Mouse (Mus musculus) hindbrain, embryonic 10.5 days (tissue): ENCODE data around the gene Nrg3. TPM values are rescaled to one million over a fixed set of nuclear protein-coding genes. Genes with fewer than 3 reads are reported as not detected.
A peak's percentile ranks its signal among the peaks of the same experiment; 100 is the strongest.

Source experiments
- DNase-seq: peaks from one replicate; pipeline ENCODE4 v3.0.0-alpha.2; 2017; ENCODE audit warnings: low spot score
- H3K27ac ChIP-seq: fragments of 300-500 bp; sonication (generic); 2 replicates; pipeline ENCODE4 v1.5.1; 2016; ENCODE audit warnings: mild to moderate bottlenecking, moderate library complexity
- H3K27me3 ChIP-seq: fragments of 300-500 bp; sonication (generic); 2 replicates; pipeline ENCODE4 v1.6.1; 2016; ENCODE audit warnings: mild to moderate bottlenecking; ENCODE audit not compliant: poor library complexity, insufficient read depth, severe bottlenecking
- H3K36me3 ChIP-seq: fragments of 300-500 bp; sonication (generic); 2 replicates; pipeline ENCODE4 v1.6.1; 2016; ENCODE audit warnings: mild to moderate bottlenecking, moderate library complexity
- H3K4me1 ChIP-seq: fragments of 300-500 bp; sonication (generic); replicated peaks from 2 replicates; pipeline ENCODE4 v1.6.1; 2016; ENCODE audit warnings: mild to moderate bottlenecking
- H3K4me3 ChIP-seq: fragments of 300-500 bp; sonication (generic); 2 replicates; pipeline ENCODE4 v1.5.1; 2016; ENCODE audit warnings: mild to moderate bottlenecking, moderate library complexity
- H3K9me3 ChIP-seq: fragments of 300-500 bp; sonication (generic); 2 replicates; pipeline ENCODE4 v1.6.1; 2016; ENCODE audit warnings: mild to moderate bottlenecking, moderate library complexity
- WGBS: fragments of 180-500 bp; shearing (Covaris S2); methylation state at CpG from one replicate; pipeline ENCODE4 v1.1.7; 2016; 5-methylcytosine and 5-hydroxymethylcytosine counted together
- polyA plus RNA-seq: library from polyadenylated mRNA; unstranded; fragments of >200 nt; fragmentation: Nextera tagmentation; extraction: Ambion mirVana; gene quantifications from 2 replicates; pipeline ENCODE4 v1.2.1, GENCODE M21; 2016

Nrg3 gene
- polyA plus RNA-seq, 1 experiment from 2014 or later: 1.5 TPM

DNA sequence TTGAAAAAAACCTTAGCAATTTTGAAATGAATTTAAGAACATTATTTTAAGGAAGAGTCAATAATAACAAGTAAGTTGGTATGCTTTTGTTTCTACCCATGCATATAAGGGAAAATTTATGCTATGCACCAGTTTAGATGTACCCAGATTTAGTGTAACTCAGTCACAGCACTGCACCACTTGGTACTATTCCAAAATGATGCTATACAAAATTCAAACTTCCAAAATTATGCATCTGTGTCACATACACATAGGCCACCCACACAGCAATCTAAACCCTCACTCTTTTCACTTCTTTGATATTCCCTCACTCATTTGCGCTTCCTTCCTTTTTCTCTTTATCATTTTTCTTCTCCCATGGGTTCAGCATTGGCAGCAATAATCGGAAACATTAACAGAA, 116.6 kb downstream of the Nrg3 start:
- no peaks in the 10 kb centered on the region for H3K4me1 ChIP-seq
- no peaks in the 10 kb centered on the region for H3K9me3 ChIP-seq
- no peaks in the 10 kb centered on the region for H3K36me3 ChIP-seq
- WGBS: 88% methylated on average over 2 of the region's 2 CpGs
- no peaks in the 10 kb centered on the region for H3K27me3 ChIP-seq
- no peak for DNase-seq
- no peak overlapping the region for H3K27ac ChIP-seq
- no peak overlapping the region for H3K4me3 ChIP-seq

DNA sequence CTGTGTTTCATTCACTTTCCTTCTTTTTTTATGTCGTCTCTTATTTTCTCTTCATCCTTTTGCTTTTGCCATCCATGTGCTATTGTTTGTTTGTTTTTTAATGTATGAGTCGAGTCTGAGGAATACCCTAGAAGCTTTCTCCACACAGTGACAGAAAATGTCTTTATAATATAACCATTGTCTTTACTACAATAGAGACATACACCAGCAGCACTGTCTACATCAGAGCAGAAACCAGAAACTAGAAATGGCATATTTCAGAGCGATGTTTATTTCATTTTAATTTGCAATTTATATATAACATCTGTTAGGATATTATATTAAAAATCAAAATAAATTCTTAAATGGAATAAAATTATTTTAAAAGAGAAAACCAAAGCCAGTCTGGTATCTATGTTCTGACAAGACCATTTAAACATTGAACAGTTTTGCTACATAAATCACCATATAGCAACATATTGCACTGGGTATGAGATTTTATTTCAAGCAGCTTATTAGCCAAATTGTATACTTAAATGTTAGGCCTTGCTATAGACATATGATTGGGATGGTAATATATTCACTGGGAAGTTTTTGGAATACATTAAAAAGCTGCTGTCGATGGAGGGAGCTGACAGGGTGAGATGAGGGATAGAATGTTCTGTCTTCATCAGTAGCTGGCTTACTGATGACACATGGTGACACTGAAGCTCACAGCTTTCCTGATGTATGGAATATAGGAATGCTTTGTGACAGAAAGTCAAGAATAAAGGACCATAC, 120.7 kb downstream of the Nrg3 start:
- Histone ChIP-seq H3K4me1 (no peaks in the 10 kb centered on the region), H3K9me3 (no peaks in the 10 kb centered on the region), H3K4me3 (no peak overlapping the region), H3K27me3 (no peaks in the 10 kb centered on the region), H3K27ac (no peak overlapping the region), H3K36me3 (no peaks in the 10 kb centered on the region)
- DNase-seq: no peak
- WGBS: 75% methylated on average over 4 of the region's 4 CpGs

DNA sequence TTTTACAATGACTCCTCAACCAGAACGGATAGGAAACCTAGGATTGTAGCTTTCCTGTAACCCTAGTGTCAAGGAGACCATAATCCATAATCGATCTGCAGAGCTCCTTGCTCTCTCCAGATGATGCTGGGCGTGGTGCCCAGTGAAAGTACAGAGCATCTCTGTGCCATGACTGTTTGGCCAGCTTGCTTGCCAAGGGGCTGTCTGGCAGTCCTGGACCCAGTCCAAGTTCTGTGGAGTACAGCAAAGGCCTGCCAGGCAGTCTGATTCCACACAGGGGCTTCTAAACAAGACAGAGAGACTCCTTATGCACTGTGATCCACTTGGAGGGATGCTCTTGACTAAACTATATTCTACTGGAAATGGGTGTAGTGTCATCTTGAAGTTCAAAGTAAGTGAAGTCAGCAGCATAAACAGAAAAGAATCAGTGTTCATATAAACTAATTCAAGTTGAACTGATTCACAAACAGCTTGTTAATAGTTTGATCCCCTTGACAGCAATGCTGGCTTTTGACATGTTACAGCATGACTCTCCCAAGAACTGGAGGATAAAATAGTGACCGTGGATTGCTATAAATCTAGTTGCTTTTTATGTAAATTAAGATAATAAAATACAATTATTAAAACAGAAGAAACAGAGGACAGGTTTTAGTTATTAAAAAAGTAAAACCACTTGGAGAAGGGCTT, 155.3 kb downstream of the Nrg3 start:
- 82% methylated on average over 4 of the region's 4 CpGs for WGBS
- H3K27ac ChIP-seq: no peak overlapping the region
- no peak overlapping the region for H3K4me3 ChIP-seq
- H3K36me3 ChIP-seq: no peaks in the 10 kb centered on the region
- H3K9me3 ChIP-seq: no peaks in the 10 kb centered on the region
- no peaks in the 10 kb centered on the region for H3K27me3 ChIP-seq
- no peak for DNase-seq
- H3K4me1 ChIP-seq: no peaks in the 10 kb centered on the region

DNA sequence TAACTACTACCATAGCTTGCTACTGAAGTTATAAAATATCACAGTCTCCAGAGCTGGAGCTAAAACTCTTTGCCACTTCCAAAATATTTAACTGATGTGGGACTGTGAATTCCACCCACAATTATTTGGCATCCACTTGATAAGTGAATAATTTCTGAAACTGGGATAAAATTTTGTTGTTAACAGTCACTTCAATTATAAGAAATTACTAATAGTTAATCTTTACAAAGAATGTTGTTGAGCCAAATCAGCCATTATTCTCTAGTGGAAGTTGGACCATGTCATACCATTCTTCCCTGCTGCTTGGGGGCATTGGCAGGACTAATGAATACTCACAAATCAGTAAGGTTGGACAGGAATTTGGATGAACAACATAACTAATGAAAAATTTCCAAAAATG, 158.8 kb downstream of the Nrg3 start:
- no peaks in the 10 kb centered on the region for H3K27me3 ChIP-seq
- no peak overlapping the region for H3K4me3 ChIP-seq
- H3K27ac ChIP-seq: no peak overlapping the region
- no peaks in the 10 kb centered on the region for H3K36me3 ChIP-seq
- H3K4me1 ChIP-seq: no peaks in the 10 kb centered on the region
- no peak for DNase-seq
- H3K9me3 ChIP-seq: no peaks in the 10 kb centered on the region

- H3K4me3 ChIP-seq: no peak overlapping the region
- no peaks in the 10 kb centered on the region for H3K36me3 ChIP-seq
- WGBS: 88% methylated on average over 1 of the region's 1 CpGs
- no peaks in the 10 kb centered on the region for H3K27me3 ChIP-seq
- no peaks in the 10 kb centered on the region for H3K9me3 ChIP-seq
- no peaks in the 10 kb centered on the region for H3K4me1 ChIP-seq
- no peak overlapping the region for H3K27ac ChIP-seq
- DNase-seq: no peak
Observed at GRCm38 (mm10) chr14:39265121-39265520, 207.8 kb downstream of the Nrg3 start.

DNA sequence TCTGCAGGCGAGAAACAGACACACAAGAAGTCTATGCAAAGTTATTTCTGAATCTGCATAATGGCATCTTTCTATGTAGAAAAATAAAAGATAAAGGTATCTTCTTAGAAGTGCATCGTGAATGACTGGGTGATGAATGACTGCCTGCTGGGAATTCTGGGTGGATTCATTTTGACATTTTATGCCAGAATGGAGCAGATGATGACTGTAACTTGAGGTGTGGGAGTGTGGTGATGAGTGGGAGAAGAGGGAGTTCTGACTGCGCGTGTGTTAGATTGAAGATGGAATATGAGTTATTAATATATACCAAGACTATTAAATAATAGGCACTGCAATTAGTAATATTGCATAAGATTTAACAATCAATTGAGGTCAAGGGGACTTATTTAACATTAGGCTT, 208.5 kb downstream of the Nrg3 start:
- Histone ChIP-seq H3K4me1 (no peaks in the 10 kb centered on the region), H3K9me3 (no peaks in the 10 kb centered on the region), H3K36me3 (no peaks in the 10 kb centered on the region), H3K4me3 (no peak overlapping the region), H3K27me3 (no peaks in the 10 kb centered on the region), H3K27ac (no peak overlapping the region)
- WGBS: 92% methylated on average over 4 of the region's 4 CpGs
- DNase-seq: no peak

DNA sequence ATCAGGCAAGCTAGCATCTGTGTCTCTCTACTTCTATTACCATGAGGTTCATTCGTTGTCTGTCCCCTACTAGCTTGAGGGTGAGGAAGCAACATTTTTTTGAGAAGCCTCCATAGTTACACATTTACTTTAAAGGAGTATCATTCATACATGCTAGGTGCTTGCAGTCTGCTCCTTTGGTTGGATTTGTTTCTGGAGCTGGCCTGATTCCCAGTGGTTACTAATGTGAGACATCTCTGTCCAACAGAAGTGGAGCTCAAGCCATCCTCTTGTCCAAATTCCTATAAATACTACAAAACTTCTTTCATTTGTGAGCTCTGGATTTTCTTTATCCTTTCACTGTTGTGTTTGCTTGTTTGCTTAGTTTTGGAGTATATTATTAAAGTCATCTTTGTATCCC, 211.9 kb downstream of the Nrg3 start:
- H3K4me1 ChIP-seq: no peaks in the 10 kb centered on the region
- no peak for DNase-seq
- H3K27ac ChIP-seq: no peak overlapping the region
- no peaks in the 10 kb centered on the region for H3K9me3 ChIP-seq
- 83% methylated on average over 1 of the region's 1 CpGs for WGBS
- no peaks in the 10 kb centered on the region for H3K27me3 ChIP-seq
- H3K4me3 ChIP-seq: no peak overlapping the region
- H3K36me3 ChIP-seq: no peaks in the 10 kb centered on the region

DNA sequence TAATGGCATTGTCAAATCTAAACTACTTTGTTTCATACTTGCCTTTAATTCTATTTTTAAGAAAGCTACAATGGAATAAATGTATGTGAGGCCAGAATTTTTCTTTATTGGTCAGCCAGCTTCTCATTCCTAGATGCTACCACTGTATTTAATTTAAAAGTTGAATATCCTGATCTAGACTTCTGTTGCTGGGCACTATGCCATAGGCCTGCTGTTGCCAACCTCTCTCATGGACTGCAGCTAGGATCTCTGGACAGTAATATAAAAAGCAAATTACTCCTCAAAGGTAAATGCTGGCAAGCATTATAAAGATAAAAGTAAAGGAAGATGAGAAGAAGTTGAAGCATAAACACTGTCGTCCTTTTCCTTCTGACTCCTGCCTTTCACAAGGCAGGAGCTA, 217.5 kb downstream of the Nrg3 start:
- WGBS: 75% methylated on average over 1 of the region's 1 CpGs
- Histone ChIP-seq H3K36me3 (no peaks in the 10 kb centered on the region), H3K4me1 (no peaks in the 10 kb centered on the region), H3K27me3 (no peaks in the 10 kb centered on the region), H3K4me3 (no peak overlapping the region), H3K27ac (no peak overlapping the region), H3K9me3 (no peaks in the 10 kb centered on the region)
- no peak for DNase-seq

DNA sequence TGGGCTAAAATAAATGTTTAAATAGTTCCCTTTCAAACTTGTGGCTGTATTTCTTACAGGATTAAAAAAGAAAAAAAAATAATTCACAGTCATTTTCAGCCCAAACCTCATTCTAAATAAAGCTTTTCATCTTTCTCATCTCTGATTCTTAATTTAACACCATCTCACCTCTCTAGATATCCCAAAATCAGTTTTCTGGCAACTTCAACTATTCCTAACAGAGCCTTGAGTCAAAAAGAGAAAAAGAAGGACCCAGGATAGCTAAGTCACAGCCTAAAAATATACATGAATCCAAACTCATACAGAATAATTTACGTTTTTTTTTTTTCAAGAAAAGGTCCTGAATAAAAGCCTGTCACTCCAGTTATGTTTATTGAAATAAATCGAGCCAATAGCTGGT, 232.6 kb downstream of the Nrg3 start:
- 80% methylated on average over 2 of the region's 2 CpGs for WGBS
- Histone ChIP-seq H3K36me3 (no peaks in the 10 kb centered on the region), H3K4me3 (no peak overlapping the region), H3K9me3 (no peaks in the 10 kb centered on the region), H3K4me1 (no peaks in the 10 kb centered on the region), H3K27me3 (no peaks in the 10 kb centered on the region), H3K27ac (no peak overlapping the region)
- no peak for DNase-seq

- H3K27me3 ChIP-seq: no peaks in the 10 kb centered on the region
- no peaks in the 10 kb centered on the region for H3K4me1 ChIP-seq
- no peak for DNase-seq
- no peak overlapping the region for H3K4me3 ChIP-seq
- WGBS: 79% methylated on average over 1 of the region's 1 CpGs
- H3K36me3 ChIP-seq: no peaks in the 10 kb centered on the region
- H3K9me3 ChIP-seq: no peaks in the 10 kb centered on the region
- no peak overlapping the region for H3K27ac ChIP-seq
Observed at GRCm38 (mm10) chr14:39211472-39211871, 261.4 kb downstream of the Nrg3 start.

- 89% methylated on average over 5 of the region's 5 CpGs for WGBS
- Histone ChIP-seq H3K36me3 (no peaks in the 10 kb centered on the region), H3K4me3 (no peak overlapping the region), H3K27ac (no peak overlapping the region), H3K4me1 (no peaks in the 10 kb centered on the region), H3K27me3 (no peaks in the 10 kb centered on the region), H3K9me3 (no peaks in the 10 kb centered on the region)
- no peak for DNase-seq
Observed at GRCm38 (mm10) chr14:39191946-39192345, 280.9 kb downstream of the Nrg3 start.

GRCm38 (mm10) chr14:39173709-39174108, 299.2 kb downstream of the Nrg3 start:
- WGBS: 58% methylated on average over 2 of the region's 2 CpGs
- H3K27me3 ChIP-seq: no peaks in the 10 kb centered on the region
- peak; percentile 8 for DNase-seq
- H3K4me1 ChIP-seq: no peaks in the 10 kb centered on the region
- H3K36me3 ChIP-seq: no peaks in the 10 kb centered on the region
- no peak overlapping the region for H3K27ac ChIP-seq
- H3K9me3 ChIP-seq: no peaks in the 10 kb centered on the region
- H3K4me3 ChIP-seq: no peak overlapping the region

GRCm38 (mm10) chr14:39160140-39160539, 312.7 kb downstream of the Nrg3 start:
- no peaks in the 10 kb centered on the region for H3K4me1 ChIP-seq
- no peaks in the 10 kb centered on the region for H3K27me3 ChIP-seq
- DNase-seq: no peak
- H3K36me3 ChIP-seq: no peaks in the 10 kb centered on the region
- no peak overlapping the region for H3K4me3 ChIP-seq
- H3K9me3 ChIP-seq: no peaks in the 10 kb centered on the region
- no peak overlapping the region for H3K27ac ChIP-seq
- WGBS: 80% methylated on average over 3 of the region's 3 CpGs
